Mouse (Mus musculus): ENCODE measurements around the gene Fchsd2. TPM values are rescaled to one million over a fixed set of nuclear protein-coding genes. Genes with fewer than 3 reads are reported as not detected.

The Fchsd2 gene
- polyA plus RNA-seq, 1 experiment, result 1.8 TPM

- Histone ChIP-seq H3K4me1 (peaks cover 17% of the 10 kb centered on the region), H3K9me3 (no peaks in the 10 kb centered on the region), H3K4me3 (replicated peaks) (no peak overlapping the region), H3K27me3 (replicated peaks) (no peaks in the 10 kb centered on the region), H3K36me3 (replicated peaks; ENCODE audit: low read length) (peaks cover 88% of the 10 kb centered on the region)
- TF ChIP-seq FLI1 (IDR thresholded peaks at IDR 0.05; ENCODE audit: low read length), result no peak
- TF ChIP-seq GATA1 (IDR thresholded peaks at IDR 0.05; ENCODE audit: borderline replicate concordance, low read length), result no peak
Measured at GRCm38 (mm10) chr7:101291641-101292040, 199.0 kb downstream of the Fchsd2 start.

GRCm38 (mm10) chr7:101292086-101292485 lies 199.4 kb downstream of the Fchsd2 start:
- H3K4me1 ChIP-seq, result peaks cover 17% of the 10 kb centered on the region
- H3K9me3 ChIP-seq, result no peaks in the 10 kb centered on the region
- no peak overlapping the region for H3K4me3 ChIP-seq (replicated peaks)
- H3K27me3 ChIP-seq (replicated peaks), result no peaks in the 10 kb centered on the region
- H3K36me3 ChIP-seq (replicated peaks; ENCODE audit: low read length), result peaks cover 88% of the 10 kb centered on the region
- TF ChIP-seq FLI1 (IDR thresholded peaks at IDR 0.05; ENCODE audit: low read length) (no peak), GATA1 (IDR thresholded peaks at IDR 0.05; ENCODE audit: borderline replicate concordance, low read length) (no peak)

GRCm38 (mm10) chr7:101292696-101293095 lies 200.0 kb downstream of the Fchsd2 start:
- no peaks in the 10 kb centered on the region for H3K9me3 ChIP-seq
- H3K27me3 ChIP-seq (replicated peaks), result no peaks in the 10 kb centered on the region
- H3K36me3 ChIP-seq (replicated peaks; ENCODE audit: low read length), result peaks cover 86% of the 10 kb centered on the region
- peaks cover 19% of the 10 kb centered on the region for H3K4me1 ChIP-seq
- no peak for TF ChIP-seq GATA1 (IDR thresholded peaks at IDR 0.05; ENCODE audit: borderline replicate concordance, low read length)
- TF ChIP-seq FLI1 (IDR thresholded peaks at IDR 0.05; ENCODE audit: low read length), result no peak
- no peak overlapping the region for H3K4me3 ChIP-seq (replicated peaks)

GRCm38 (mm10) chr7:101293138-101293537 lies 200.5 kb downstream of the Fchsd2 start:
- no peaks in the 10 kb centered on the region for H3K27me3 ChIP-seq (replicated peaks)
- H3K4me1 ChIP-seq, result peaks cover 16% of the 10 kb centered on the region
- TF ChIP-seq FLI1 (IDR thresholded peaks at IDR 0.05; ENCODE audit: low read length) (no peak), GATA1 (IDR thresholded peaks at IDR 0.05; ENCODE audit: borderline replicate concordance, low read length) (no peak)
- H3K9me3 ChIP-seq, result no peaks in the 10 kb centered on the region
- H3K36me3 ChIP-seq (replicated peaks; ENCODE audit: low read length), result peaks cover 84% of the 10 kb centered on the region
- no peak overlapping the region for H3K4me3 ChIP-seq (replicated peaks)

- peaks cover 84% of the 10 kb centered on the region for H3K36me3 ChIP-seq (replicated peaks; ENCODE audit: low read length)
- TF ChIP-seq FLI1 (IDR thresholded peaks at IDR 0.05; ENCODE audit: low read length) (no peak), GATA1 (IDR thresholded peaks at IDR 0.05; ENCODE audit: borderline replicate concordance, low read length) (no peak)
- no peak overlapping the region for H3K4me3 ChIP-seq (replicated peaks)
- H3K4me1 ChIP-seq, result peaks cover 13% of the 10 kb centered on the region
- no peaks in the 10 kb centered on the region for H3K27me3 ChIP-seq (replicated peaks)
- no peaks in the 10 kb centered on the region for H3K9me3 ChIP-seq
Measured at GRCm38 (mm10) chr7:101293611-101294010, 200.9 kb downstream of the Fchsd2 start.

- peaks cover 23% of the 10 kb centered on the region for H3K4me1 ChIP-seq
- H3K9me3 ChIP-seq, result no peaks in the 10 kb centered on the region
- peaks cover 5% of the 10 kb centered on the region for H3K27me3 ChIP-seq (replicated peaks)
- H3K4me3 ChIP-seq (replicated peaks), result no peak overlapping the region
- H3K36me3 ChIP-seq (replicated peaks; ENCODE audit: low read length), result peaks cover 75% of the 10 kb centered on the region
- no peak for TF ChIP-seq FLI1 (IDR thresholded peaks at IDR 0.05; ENCODE audit: low read length)
- TF ChIP-seq GATA1 (IDR thresholded peaks at IDR 0.05; ENCODE audit: borderline replicate concordance, low read length), result no peak
Measured at GRCm38 (mm10) chr7:101295438-101295837, 202.8 kb downstream of the Fchsd2 start.

GRCm38 (mm10) chr7:101296252-101297022 lies 203.8 kb downstream of the Fchsd2 start:
- peaks cover 65% of the 10 kb centered on the region for H3K36me3 ChIP-seq (replicated peaks; ENCODE audit: low read length)
- H3K27me3 ChIP-seq (replicated peaks), result peaks cover 5% of the 10 kb centered on the region
- H3K9me3 ChIP-seq, result no peaks in the 10 kb centered on the region
- TF ChIP-seq FLI1 (IDR thresholded peaks at IDR 0.05; ENCODE audit: low read length) (no peak), GATA1 (IDR thresholded peaks at IDR 0.05; ENCODE audit: borderline replicate concordance, low read length) (no peak)
- peaks cover 29% of the 10 kb centered on the region for H3K4me1 ChIP-seq
- no peak overlapping the region for H3K4me3 ChIP-seq (replicated peaks)

GRCm38 (mm10) chr7:101297023-101297405 lies 204.4 kb downstream of the Fchsd2 start:
- Histone ChIP-seq H3K36me3 (replicated peaks; ENCODE audit: low read length) (peaks cover 59% of the 10 kb centered on the region), H3K9me3 (no peaks in the 10 kb centered on the region), H3K27me3 (replicated peaks) (peaks cover 5% of the 10 kb centered on the region), H3K4me1 (peaks cover 34% of the 10 kb centered on the region), H3K4me3 (replicated peaks) (no peak overlapping the region)
- TF ChIP-seq GATA1 (IDR thresholded peaks at IDR 0.05; ENCODE audit: borderline replicate concordance, low read length), result no peak
- TF ChIP-seq FLI1 (IDR thresholded peaks at IDR 0.05; ENCODE audit: low read length), result no peak

- no peaks in the 10 kb centered on the region for H3K9me3 ChIP-seq
- H3K4me1 ChIP-seq, result peaks cover 45% of the 10 kb centered on the region
- peaks cover 49% of the 10 kb centered on the region for H3K36me3 ChIP-seq (replicated peaks; ENCODE audit: low read length)
- H3K27me3 ChIP-seq (replicated peaks), result peaks cover 5% of the 10 kb centered on the region
- H3K4me3 ChIP-seq (replicated peaks), result no peak overlapping the region
- no peak for TF ChIP-seq FLI1 (IDR thresholded peaks at IDR 0.05; ENCODE audit: low read length)
- TF ChIP-seq GATA1 (IDR thresholded peaks at IDR 0.05; ENCODE audit: borderline replicate concordance, low read length), result no peak
Measured at GRCm38 (mm10) chr7:101298375-101298774, 205.7 kb downstream of the Fchsd2 start.

- TF ChIP-seq GATA1 (IDR thresholded peaks at IDR 0.05; ENCODE audit: borderline replicate concordance, low read length) (no peak), FLI1 (IDR thresholded peaks at IDR 0.05; ENCODE audit: low read length) (no peak)
- Histone ChIP-seq H3K4me3 (replicated peaks) (peak overlapping the region; percentile 95), H3K27me3 (replicated peaks) (peaks cover 5% of the 10 kb centered on the region), H3K9me3 (no peaks in the 10 kb centered on the region), H3K4me1 (peaks cover 46% of the 10 kb centered on the region), H3K36me3 (replicated peaks; ENCODE audit: low read length) (peaks cover 24% of the 10 kb centered on the region)
Measured at GRCm38 (mm10) chr7:101301361-101301880, 208.8 kb downstream of the Fchsd2 start.
